Mouse (Mus musculus) midbrain, embryonic 15.5 days (tissue): Measurements from ENCODE around the gene Tbccd1. TPM values are rescaled to one million over a fixed set of nuclear protein-coding genes. Genes with fewer than 3 reads are reported as not detected.

Experiments
- ATAC-seq: fragments of 200-750 bp; cut with Nextera tagmentation; replicated peaks from 2 replicates; pipeline ENCODE4 v1.8.0; 2017; ENCODE audit warnings: moderate TSS enrichment
- H3K27ac ChIP-seq: fragments of 300-500 bp; sonication (generic); 2 replicates; pipeline ENCODE4 v1.5.1; 2015; ENCODE audit warnings: mild to moderate bottlenecking, inconsistent platforms
- H3K27me3 ChIP-seq: fragments of 300-500 bp; sonication (generic); replicated peaks from 2 replicates; pipeline ENCODE4 v1.6.1; 2015; ENCODE audit warnings: inconsistent platforms
- H3K36me3 ChIP-seq: fragments of 300-500 bp; sonication (generic); replicated peaks from 2 replicates; pipeline ENCODE4 v1.6.1; 2015; ENCODE audit warnings: inconsistent platforms
- H3K4me1 ChIP-seq: fragments of 300-500 bp; sonication (generic); 2 replicates; pipeline ENCODE4 v1.6.1; 2015; ENCODE audit warnings: inconsistent platforms
- H3K4me2 ChIP-seq: fragments of 300-500 bp; sonication (generic); 2 replicates; pipeline ENCODE4 v1.6.1; 2015; ENCODE audit warnings: inconsistent platforms, mild to moderate bottlenecking, moderate library complexity
- H3K4me3 ChIP-seq: fragments of 300-500 bp; sonication (generic); 2 replicates; pipeline ENCODE4 v1.5.1; 2015; ENCODE audit warnings: mild to moderate bottlenecking, inconsistent platforms
- H3K9ac ChIP-seq: fragments of 300-500 bp; sonication (generic); 2 replicates; pipeline ENCODE4 v1.6.1; 2015; ENCODE audit warnings: mild to moderate bottlenecking, inconsistent platforms
- H3K9me3 ChIP-seq: fragments of 300-500 bp; sonication (generic); 2 replicates; pipeline ENCODE4 v1.6.1; 2016; ENCODE audit warnings: inconsistent platforms
- WGBS: fragments of 180-500 bp; shearing (Covaris S2); methylation state at CpG from one replicate; pipeline ENCODE4 v1.1.7; 2015; ENCODE audit warnings: mixed read lengths; 5-methylcytosine and 5-hydroxymethylcytosine counted together
- polyA plus RNA-seq: library from polyadenylated mRNA; unstranded; fragments of >200 nt; fragmentation: Nextera tagmentation; extraction: Ambion mirVana; gene quantifications from 2 replicates; pipeline ENCODE4 v1.2.1, GENCODE M21; 2015

Tbccd1 gene
- polyA plus RNA-seq, 1 experiment from 2014 or later, result 22.8 TPM

DNA sequence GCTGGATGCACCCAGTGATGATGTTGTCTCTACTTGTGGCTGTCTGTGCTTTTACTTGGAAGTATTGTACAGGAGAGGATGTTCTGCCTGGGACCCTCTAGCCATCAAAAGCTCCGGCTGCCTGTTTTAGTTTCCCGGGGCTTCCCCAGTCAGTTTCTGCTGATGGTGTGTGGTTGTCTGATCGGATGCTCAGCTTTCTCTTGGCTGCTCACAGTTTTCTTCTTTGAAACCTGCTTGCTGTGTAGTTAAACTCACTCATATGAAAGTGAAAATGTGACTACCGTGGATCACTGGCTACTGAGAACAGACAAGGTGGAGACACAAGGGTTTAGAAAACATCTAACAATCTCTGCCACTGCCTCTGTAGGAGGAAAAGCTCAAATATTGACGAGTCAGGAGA lies 26.0 kb upstream of the Tbccd1 start:
- Histone ChIP-seq H3K9ac (no peak overlapping the region), H3K27me3 (no peaks in the 10 kb centered on the region), H3K4me2 (no peak overlapping the region), H3K9me3 (no peaks in the 10 kb centered on the region), H3K4me1 (no peaks in the 10 kb centered on the region), H3K36me3 (no peaks in the 10 kb centered on the region), H3K27ac (no peak overlapping the region), H3K4me3 (no peak overlapping the region)
- no peak for ATAC-seq
- 83% methylated on average over 5 of the region's 5 CpGs for WGBS

DNA sequence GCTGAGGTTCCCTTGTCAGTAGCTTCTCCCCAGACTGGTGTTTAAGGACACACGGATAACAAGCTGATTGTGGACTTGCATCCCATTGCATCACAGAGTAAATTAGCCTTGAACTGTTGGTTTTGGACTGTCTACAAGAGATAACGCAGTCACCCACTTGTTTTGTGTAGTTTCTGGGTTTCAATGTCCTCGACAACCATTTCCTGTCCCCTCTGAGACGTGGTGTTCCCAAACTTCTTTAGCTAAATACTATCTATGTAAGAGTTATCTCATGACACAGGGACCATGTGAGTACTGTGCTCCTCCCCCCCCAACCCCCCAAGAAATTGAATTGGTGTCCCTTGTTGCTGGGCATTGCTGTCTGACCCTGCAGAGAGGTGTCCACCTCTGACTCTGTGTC lies 24.0 kb upstream of the Tbccd1 start:
- WGBS, result 78% methylated on average over 4 of the region's 4 CpGs
- H3K9me3 ChIP-seq, result no peaks in the 10 kb centered on the region
- no peak overlapping the region for H3K4me3 ChIP-seq
- H3K4me2 ChIP-seq, result no peak overlapping the region
- H3K36me3 ChIP-seq, result no peaks in the 10 kb centered on the region
- no peak for ATAC-seq
- H3K4me1 ChIP-seq, result no peaks in the 10 kb centered on the region
- no peaks in the 10 kb centered on the region for H3K27me3 ChIP-seq
- no peak overlapping the region for H3K27ac ChIP-seq
- H3K9ac ChIP-seq, result no peak overlapping the region

DNA sequence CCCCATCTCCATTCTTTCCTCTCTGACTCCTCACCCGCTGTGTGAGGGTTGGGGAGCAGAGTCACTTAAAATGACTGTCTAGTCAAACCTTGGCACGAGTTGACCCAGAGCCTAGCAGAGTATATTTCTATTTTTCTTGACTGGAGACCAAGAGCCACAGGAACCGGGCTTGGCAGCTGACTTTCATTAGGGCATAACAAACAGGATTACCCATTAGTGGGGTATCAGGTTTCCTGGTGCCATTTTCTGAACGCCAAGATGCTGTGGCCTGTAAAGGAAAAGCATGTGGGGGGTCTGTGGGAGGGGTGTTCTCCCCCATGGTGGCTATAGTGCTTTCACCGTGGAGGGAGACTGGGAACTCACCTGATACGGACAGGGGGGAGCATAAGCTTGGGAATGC lies 23.4 kb upstream of the Tbccd1 start:
- no peaks in the 10 kb centered on the region for H3K4me1 ChIP-seq
- H3K27ac ChIP-seq, result no peak overlapping the region
- WGBS, result 16% methylated on average over 6 of the region's 6 CpGs
- no peak overlapping the region for H3K9ac ChIP-seq
- H3K4me3 ChIP-seq, result no peak overlapping the region
- no peaks in the 10 kb centered on the region for H3K36me3 ChIP-seq
- no peak for ATAC-seq
- H3K27me3 ChIP-seq, result no peaks in the 10 kb centered on the region
- H3K9me3 ChIP-seq, result no peaks in the 10 kb centered on the region
- no peak overlapping the region for H3K4me2 ChIP-seq

DNA sequence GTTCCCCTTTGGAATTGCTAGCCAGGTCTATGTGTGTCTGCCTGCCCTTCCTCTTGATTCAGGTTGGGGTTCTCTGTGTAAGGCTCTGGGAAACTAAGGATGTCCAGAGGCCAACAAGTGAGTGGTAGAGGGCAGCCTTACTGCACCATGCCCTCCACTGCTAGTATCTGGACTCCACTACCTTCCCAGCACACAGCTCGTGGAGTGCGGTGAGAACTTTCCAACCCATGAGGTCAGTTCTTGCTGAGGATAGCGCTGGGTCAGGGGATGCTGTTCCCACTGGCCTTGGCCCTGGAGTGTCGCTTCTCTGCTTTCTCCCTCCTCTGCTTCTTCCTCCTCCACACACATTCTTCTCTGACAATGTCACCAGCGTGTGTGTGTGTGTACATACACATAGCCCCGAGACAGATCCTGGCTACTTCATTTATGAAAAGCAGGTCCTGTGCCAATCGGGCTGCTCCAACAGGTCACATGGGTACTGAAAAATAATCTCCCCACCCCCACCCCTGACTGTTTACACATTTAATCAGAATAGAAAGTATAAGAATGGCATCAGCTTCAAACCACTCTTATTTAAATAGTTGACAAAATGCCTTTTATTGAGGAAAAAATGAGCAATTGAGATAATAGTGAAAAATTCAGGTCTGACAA lies 22.6 kb upstream of the Tbccd1 start:
- Histone ChIP-seq H3K27me3 (no peaks in the 10 kb centered on the region), H3K36me3 (no peaks in the 10 kb centered on the region), H3K9ac (no peak overlapping the region), H3K27ac (no peak overlapping the region), H3K4me2 (no peak overlapping the region), H3K9me3 (no peaks in the 10 kb centered on the region), H3K4me3 (no peak overlapping the region), H3K4me1 (no peaks in the 10 kb centered on the region)
- ATAC-seq, result no peak
- WGBS, result 65% methylated on average over 7 of the region's 7 CpGs

DNA sequence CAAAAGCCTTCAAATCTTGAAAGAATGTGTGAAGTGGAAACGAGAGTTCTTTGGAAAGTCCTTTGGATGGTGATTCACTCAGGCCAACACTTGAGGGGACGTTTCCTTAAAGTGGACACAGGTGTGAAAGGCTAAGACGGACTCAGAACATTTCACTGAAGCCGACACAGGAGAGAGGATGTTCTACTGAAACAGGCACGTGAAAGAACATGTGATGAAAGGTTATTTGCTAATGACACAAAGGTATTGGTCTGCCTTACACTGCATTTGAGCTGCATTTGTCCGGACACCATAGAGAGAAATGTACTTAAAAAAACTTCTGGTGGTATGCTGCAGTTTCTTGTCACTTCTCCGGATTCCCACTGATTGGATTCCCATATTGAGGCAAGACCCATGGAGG lies 21.2 kb upstream of the Tbccd1 start:
- 80% methylated on average over 7 of the region's 7 CpGs for WGBS
- no peak for ATAC-seq

DNA sequence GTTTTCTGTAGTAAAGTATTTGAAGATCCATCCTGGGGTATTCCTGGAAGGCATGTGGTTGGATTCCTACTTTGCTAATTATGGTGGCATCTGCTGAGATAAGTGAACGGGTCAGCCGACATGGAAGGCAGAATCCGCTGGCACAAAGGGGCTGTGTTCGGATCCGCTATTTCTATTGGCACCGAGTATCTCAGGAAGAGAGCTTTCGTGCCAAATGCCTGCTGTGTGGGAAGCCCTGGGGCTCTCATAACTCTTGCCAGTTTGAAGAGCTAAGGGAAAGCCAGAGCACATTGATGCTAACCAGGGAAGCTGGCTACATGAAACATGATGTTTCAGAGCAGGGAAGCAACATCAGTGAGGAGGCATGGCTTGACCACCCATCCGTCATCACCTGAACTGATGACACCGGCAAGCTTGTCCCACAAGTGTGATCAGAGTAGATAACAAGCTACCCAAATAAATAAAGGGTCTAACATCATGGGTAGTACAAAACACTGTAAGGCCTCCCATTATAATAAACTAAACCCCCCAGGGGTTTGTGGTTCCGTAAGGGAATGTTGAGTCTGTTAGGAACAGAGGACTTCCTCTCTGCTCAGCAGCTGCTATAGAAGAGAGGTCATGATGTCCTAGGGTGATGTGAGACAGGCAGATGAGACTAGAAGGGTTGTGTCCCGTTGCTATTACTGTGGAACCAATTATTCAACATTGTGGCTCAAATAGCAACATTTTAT lies 20.4 kb upstream of the Tbccd1 start:
- no peaks in the 10 kb centered on the region for H3K4me1 ChIP-seq
- no peak overlapping the region for H3K27ac ChIP-seq
- H3K36me3 ChIP-seq, result peaks cover 5% of the 10 kb centered on the region; the same call in 1 of the 2 replicates
- H3K27me3 ChIP-seq, result no peaks in the 10 kb centered on the region
- H3K4me2 ChIP-seq, result no peak overlapping the region
- no peak overlapping the region for H3K4me3 ChIP-seq
- no peaks in the 10 kb centered on the region for H3K9me3 ChIP-seq
- no peak for ATAC-seq
- H3K9ac ChIP-seq, result no peak overlapping the region
- WGBS, result 78% methylated on average over 11 of the region's 11 CpGs

More for the DNA sequence above, 21.2 kb upstream of the Tbccd1 start:
- H3K4me1 ChIP-seq, result no peaks in the 10 kb centered on the region
- no peak overlapping the region for H3K9ac ChIP-seq
- H3K4me2 ChIP-seq, result no peak overlapping the region
- H3K27me3 ChIP-seq, result no peaks in the 10 kb centered on the region
- H3K4me3 ChIP-seq, result no peak overlapping the region
- no peak overlapping the region for H3K27ac ChIP-seq
- H3K36me3 ChIP-seq, result no peaks in the 10 kb centered on the region
- no peaks in the 10 kb centered on the region for H3K9me3 ChIP-seq

DNA sequence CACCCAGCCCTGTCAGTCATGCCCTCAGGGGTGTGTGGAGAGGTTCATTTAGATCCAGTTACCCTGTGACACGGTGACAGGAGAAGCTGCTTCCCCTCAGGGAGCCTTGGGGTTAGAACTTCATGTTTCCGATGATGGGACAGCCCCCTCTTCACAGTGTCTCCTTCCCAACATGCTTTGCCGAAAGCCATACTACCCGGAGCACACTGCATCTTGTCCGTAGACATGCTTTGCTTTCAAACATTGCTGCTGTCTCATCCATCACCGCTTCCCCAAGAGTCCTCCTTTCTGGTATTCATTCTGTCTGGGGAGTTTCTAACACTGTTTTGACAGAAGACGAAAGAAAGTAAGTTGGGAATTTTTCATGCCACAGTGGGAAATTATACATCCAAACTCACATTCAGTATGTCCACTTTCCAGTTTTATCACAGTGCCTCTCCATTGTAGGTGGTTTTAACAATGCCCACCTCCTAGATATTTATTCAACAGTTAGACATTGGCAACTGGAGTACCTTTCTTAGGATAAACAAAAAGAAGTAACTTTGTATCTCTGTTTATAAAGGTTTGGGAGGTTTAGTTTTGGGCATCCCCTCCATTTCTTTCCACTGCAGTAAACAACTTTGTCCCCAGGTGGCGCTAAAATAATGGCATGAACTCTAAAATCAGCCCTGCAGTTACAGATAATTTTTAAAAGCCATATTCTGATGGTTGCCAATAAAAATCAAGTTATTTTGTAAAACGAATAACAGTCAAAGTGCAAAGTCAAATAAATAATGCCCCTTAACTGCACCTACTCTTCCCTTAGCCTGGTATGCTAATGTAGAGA lies 19.0 kb upstream of the Tbccd1 start:
- no peaks in the 10 kb centered on the region for H3K9me3 ChIP-seq
- 55% methylated on average over 9 of the region's 9 CpGs for WGBS
- H3K4me2 ChIP-seq, result no peak overlapping the region
- H3K4me1 ChIP-seq, result no peaks in the 10 kb centered on the region
- no peak overlapping the region for H3K27ac ChIP-seq
- H3K36me3 ChIP-seq, result peaks cover 18% of the 10 kb centered on the region
- H3K4me3 ChIP-seq, result no peak overlapping the region
- ATAC-seq, result peak; percentile 18; the same call in 1 of the 2 replicates
- H3K9ac ChIP-seq, result no peak overlapping the region
- H3K27me3 ChIP-seq, result no peaks in the 10 kb centered on the region

DNA sequence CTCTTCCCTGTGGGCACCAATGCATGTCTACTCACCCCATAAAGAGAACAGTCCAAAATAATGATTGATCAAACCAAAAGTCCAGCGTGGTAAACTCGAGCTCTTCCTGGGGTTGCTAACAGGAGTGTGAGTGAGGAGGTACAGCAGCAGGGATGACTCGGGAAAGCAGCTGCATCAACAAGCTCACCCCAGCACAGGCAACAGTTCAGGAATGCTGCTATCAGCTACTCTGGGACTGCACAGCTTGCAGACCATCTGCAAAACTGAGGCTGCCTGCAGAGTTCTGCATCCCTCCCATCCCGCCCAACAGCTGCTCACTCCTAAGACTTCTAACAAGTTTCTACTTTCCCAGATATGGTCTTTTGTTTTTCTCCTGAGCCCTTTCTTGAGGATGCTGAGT lies 15.9 kb upstream of the Tbccd1 start:
- Histone ChIP-seq H3K9ac (no peak overlapping the region), H3K9me3 (no peaks in the 10 kb centered on the region), H3K27me3 (no peaks in the 10 kb centered on the region), H3K4me3 (no peak overlapping the region), H3K36me3 (peaks cover 48% of the 10 kb centered on the region), H3K27ac (no peak overlapping the region), H3K4me1 (no peaks in the 10 kb centered on the region), H3K4me2 (no peak overlapping the region)
- no peak for ATAC-seq
- WGBS, result 87% methylated on average over 4 of the region's 4 CpGs

DNA sequence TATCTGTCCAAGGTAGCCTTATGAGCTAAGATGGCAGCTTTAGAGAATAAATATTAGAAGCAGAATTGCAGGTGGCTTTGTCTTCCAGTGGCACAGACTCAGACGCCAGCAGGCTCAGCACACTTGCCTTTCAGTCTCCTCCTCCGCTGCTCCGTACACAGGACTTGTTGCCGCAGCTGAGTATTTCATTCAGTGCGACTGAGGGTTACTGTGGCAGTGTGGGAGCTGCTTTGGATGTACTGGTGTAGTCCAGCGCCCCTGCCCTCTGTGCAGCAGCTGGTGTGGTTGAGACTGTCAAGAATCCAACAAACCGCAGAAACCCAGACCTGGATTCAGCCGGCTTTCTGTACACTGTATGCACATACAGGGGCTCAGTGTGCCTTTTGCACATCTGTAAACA lies 14.9 kb upstream of the Tbccd1 start:
- H3K9me3 ChIP-seq, result no peaks in the 10 kb centered on the region
- no peak overlapping the region for H3K4me3 ChIP-seq
- H3K4me2 ChIP-seq, result no peak overlapping the region
- peaks cover 51% of the 10 kb centered on the region for H3K36me3 ChIP-seq
- no peaks in the 10 kb centered on the region for H3K27me3 ChIP-seq
- ATAC-seq, result no peak
- H3K9ac ChIP-seq, result no peak overlapping the region
- 89% methylated on average over 8 of the region's 8 CpGs for WGBS
- H3K27ac ChIP-seq, result no peak overlapping the region
- H3K4me1 ChIP-seq, result no peaks in the 10 kb centered on the region

DNA sequence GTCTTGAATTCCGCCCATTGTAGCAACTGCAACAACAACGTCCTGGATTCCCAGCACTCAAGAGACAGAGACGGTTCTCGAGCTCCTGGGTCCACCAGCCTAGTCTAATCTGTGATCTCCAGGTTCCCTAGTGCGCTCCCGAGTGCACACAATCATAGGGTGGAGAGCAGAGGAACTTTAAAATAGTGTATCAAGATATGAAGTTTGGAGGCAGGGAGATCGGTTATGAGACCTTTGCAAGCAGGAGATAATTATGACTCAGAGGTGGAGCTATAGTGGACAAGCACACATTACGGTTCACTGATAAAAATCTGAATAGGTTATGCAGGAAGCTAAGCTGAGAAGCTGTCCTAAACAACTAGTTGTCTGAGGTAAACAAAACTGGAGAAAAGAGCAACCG lies 696 bp downstream of the Tbccd1 start:
- peak overlapping the region; percentile 81 for H3K4me2 ChIP-seq
- no peaks in the 10 kb centered on the region for H3K27me3 ChIP-seq
- peaks cover 19% of the 10 kb centered on the region for H3K4me1 ChIP-seq
- H3K36me3 ChIP-seq, result 0 out of 2 replicates have a peak, but pooled peaks cover 7% of the 10 kb centered on the region
- H3K9ac ChIP-seq, result peak overlapping the region; percentile 37
- peak overlapping the region; percentile 94 for H3K4me3 ChIP-seq
- ATAC-seq, result no peak
- H3K9me3 ChIP-seq, result no peaks in the 10 kb centered on the region
- 14% methylated on average over 9 of the region's 9 CpGs for WGBS
- H3K27ac ChIP-seq, result peak overlapping the region; percentile 67; the same call in 1 of the 2 replicates

DNA sequence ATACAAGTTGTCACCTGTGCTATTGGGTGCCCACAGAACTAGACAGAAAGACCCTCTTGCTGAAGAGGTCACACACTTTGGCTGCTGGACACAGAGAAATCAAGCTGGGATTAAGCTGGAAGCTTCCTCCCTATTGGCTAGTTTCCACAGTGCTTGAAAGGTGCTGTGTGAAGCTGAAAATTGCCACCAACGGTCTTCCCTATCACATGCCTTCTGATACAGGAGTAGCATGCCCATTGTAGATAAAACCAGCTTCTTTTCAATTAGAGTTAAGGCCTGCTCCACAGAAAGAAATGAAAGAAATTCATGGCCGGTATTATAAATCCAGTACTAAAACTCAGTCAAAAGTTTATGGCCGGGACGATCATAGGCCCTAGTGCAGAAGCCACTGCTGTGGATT lies 4.8 kb downstream of the Tbccd1 start:
- no peak for ATAC-seq
- 91% methylated on average over 4 of the region's 4 CpGs for whole genome bisulfite sequencing
- H3K9me3 ChIP-seq, result no peaks in the 10 kb centered on the region

DNA sequence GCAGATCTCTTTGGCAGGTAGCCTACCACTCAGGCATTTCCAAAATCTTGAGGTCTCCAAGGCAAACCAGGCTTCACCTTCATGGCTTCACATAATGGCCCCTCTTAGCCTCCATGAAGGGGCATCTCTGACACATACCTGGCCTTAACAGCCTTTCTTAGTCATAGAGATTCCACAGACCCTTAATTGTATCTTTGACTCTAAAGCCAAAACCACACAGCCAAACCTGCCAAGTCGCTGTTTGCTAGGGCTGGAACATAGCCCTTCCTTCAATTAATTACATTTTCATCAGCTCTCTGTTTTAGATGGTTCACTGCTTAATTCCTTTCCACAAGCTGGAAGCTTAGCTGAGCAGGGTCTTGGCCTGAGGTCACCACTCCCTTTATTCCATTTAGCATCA lies 9.1 kb downstream of the Tbccd1 start:
- Histone ChIP-seq H3K4me2 (no peak overlapping the region), H3K27me3 (no peaks in the 10 kb centered on the region), H3K9me3 (no peaks in the 10 kb centered on the region), H3K36me3 (no peaks in the 10 kb centered on the region), H3K4me1 (peaks cover 13% of the 10 kb centered on the region), H3K27ac (no peak overlapping the region), H3K9ac (no peak overlapping the region), H3K4me3 (no peak overlapping the region)
- ATAC-seq, result no peak
- 91% methylated on average over 1 of the region's 1 CpGs for WGBS

More for the DNA sequence above, 4.8 kb downstream of the Tbccd1 start:
- no peak overlapping the region for H3K4me3 ChIP-seq
- H3K27me3 ChIP-seq, result no peaks in the 10 kb centered on the region
- 0 out of 2 replicates have a peak, but pooled peaks cover 3% of the 10 kb centered on the region for H3K36me3 ChIP-seq
- no peak overlapping the region for H3K4me2 ChIP-seq
- peaks cover 9% of the 10 kb centered on the region for H3K4me1 ChIP-seq
- H3K27ac ChIP-seq, result no peak overlapping the region
- H3K9ac ChIP-seq, result no peak overlapping the region
